Mouse (Mus musculus) spleen, postnatal 4 days (tissue): ENCODE data around the gene Khsrp.
A peak's percentile ranks its signal among the peaks of the same experiment; 100 is the strongest.
"Not testable (repeated sequence)": the region's sequence is repeated elsewhere in the genome, so short reads cannot be mapped to it uniquely, and the experiment has no call there.

Experiments
- DNase-seq, 2 experiments: peaks; one replicate each; pipeline ENCODE4 v3.0.0; 2022; ENCODE audit warnings: low spot score in 2 of 2

The Khsrp gene

DNA sequence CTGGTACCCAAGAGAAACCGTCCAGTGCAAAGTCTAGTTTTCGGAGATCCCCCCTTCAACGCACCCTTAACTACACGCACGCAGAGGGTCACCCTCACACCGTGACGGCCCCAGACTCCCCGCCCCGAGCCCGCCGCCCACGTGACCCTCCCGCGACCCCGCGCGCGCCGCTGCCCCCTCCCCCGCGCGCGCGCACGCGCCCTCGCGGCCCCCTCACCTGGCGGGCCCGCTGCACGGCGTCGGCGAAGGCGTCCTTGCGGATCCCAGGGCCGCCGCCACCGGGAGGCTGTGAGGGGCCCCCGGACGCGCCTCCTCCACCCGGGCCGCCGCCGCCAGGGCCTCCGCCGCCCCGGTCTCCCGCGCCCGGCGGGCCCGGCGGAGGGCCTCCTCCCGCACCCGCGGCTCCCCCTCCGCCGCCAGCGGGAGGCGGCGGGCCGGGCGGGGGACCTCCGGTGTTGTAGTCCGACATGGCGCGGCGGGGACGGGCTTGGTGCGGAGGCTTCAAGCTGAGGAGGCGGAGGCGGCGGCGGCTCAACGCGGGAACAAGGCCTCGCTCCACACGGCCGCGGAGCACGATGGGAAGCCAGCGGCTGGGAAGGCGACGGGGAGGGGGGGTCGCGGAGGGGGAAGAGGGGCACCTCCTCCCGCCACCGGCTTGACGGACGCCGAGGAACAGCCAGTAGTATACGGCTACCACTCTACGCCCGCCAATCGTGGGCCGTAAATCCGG is at the start of gene Khsrp:
Khsrp (minus strand) TSS at position 592 of the 730 bp plus-strand sequence.
- DNase-seq = peak; percentile 43 to 82

DNA sequence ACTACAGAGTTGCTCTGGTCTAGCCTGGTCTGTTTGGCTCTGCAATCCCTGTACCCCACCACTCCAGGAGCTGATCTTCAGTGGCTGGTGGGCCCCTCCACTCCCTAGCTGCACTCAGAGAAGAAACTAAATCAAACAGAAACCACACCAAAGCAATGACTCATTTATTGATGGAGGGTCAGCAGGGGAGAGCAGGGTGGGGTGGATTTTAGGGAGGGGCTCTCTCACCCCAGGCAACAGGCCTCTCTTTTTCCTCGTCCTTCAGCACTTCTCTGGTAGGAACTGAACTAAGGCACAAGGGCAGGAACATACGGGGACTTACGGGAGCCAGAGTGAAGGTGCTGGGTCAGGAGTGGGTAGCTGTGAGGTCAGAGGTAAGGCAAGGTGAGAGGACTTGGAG is 48.6 kb upstream of the Khsrp start:
- no peak for DNase-seq

DNA sequence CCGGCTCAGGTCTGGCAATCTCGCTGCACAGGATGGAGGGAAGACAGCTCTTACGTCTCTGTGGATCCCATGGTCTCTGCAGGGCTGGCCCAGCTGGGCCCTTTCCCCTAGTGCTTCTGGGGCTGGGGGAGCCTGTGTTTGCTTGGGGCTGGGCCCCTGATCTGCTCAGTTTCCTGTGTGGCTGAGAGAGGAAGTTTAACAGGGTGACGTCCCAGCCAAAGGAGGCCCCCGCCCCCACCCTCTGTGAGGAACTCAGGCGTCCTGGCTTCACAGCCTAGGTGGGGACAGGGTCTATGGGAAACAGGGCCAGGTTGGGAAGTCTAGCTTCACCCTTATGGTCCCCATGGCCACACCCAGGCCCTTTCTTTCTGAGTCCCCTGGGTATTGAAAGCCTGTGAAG is 47.0 kb upstream of the Khsrp start, which contains the start of gene Dennd1c:
Dennd1c (minus strand) TSS at position 179 of the 400 bp plus-strand sequence.
- peak; percentile 63 to 80 for DNase-seq

DNA sequence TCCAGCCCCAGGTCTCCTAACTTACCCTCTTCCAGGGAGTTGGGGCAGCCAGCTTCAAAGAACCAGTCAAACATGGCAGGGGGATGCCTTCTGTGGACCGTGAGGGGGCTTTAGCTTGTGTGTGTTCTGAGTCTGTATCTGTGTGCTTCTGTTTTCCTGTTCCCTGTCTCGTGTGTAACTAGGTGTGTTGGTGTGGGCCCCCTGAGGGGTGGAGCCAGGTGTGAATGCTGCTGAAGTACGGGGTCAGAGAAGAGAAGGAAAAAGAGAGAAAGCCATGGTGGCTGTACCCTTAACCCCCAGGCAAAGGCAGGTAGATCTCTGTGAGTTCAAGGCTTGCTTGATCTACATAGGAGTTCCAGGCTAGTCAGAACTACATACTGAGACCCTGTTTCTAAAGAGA is 45.6 kb upstream of the Khsrp start:
- no peak for DNase-seq

DNA sequence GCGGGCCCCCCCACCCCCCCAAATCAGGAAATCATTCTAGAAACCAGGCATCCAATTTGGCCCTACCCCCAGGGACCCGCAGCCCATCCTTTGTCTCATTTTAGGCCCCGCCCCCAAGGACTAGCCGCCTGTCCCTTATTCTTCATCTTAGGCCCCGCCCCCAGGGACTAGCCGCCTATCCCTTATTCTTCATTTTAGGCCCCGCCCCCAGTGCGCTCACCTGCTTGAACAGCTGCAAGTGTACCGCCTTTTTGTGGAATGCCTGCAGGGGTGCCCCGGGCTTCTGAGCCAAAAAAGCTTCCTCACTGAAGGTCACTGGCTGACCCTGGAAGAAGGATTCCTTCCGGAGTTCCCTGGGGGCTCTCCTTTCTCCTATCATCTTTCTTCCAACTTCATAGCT is 39.4 kb upstream of the Khsrp start:
- DNase-seq = no peak

DNA sequence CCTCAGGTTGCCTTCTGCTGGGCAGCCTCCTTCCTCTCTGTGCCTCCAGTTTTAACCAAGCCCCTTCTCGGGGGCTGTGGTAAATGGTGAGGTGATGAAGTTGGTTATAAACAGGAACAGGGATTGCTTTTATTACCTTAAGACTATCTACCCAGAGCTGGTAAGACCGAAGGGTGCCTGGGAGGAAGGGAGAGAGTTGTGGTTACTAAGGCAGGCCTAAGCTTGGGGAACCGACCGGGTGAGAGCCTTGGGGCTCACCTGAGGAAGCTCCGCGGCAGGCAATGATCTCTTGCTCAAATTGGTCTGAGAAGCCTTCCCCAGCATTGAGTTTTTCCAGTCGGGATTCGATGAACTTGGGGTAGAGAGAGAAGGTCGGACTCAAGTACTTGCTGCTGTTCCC is 39.0 kb upstream of the Khsrp start:
- DNase-seq = no peak

DNA sequence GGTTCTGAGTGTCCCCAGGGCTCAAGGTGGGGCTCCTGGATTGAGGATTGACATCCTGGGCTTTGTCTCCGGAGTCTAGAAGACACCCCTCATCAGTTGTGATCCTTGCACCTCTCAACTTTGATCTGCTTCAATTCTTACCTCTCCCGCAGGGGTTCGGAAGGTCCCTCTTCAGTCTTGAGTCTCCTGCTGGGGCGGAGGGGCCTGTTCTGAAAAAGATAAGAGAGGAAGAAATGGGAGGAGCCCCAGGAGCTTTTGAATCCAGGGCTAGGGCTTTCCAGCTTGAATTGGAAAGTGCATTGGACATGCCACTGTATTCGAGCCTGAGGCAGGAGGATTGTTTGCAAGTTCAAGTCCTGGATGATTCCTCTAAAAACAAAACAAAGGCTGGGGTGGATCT is 35.6 kb upstream of the Khsrp start:
- no peak for DNase-seq

DNA sequence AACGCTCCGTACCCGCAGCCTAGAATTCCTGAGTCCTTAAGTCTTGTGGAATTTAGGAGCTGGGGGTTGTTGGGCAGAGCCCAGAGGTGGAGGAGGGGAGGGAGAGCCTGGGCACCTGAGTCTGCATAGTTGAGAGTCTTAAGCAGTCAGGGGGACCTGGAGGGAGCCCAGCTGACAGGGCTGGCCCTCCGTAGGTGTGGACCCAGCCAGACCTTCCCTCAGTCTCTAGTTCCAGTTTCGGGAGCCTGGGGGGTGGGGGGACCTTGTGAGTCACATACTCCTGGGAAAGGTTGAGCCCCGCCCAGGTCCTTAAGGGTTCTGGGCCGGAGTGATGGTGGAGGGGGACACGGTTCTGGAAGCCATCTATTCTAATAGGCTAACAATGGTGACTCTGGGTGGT is 31.7 kb upstream of the Khsrp start:
- DNase-seq = no peak

DNA sequence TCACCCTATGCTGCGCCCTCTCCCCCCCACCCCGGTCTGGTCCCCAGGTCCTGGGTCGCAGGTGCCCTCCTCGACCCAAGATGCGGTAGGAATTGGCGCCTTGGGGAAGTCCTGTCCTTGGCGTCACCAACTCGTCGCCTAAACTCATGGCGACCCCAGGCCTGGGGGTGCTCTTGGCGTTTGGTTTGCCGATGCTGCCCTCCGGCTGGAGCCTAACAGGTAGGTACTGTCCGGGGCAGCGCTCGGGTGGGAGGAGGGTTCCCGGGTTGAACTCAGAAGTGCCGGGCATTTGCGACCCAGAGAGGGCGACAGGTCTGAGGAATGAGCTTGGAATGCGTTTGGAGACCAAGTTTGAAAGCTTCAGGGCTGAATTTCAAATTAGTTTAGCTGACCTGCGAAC is 31.2 kb upstream of the Khsrp start:
- no peak for DNase-seq

DNA sequence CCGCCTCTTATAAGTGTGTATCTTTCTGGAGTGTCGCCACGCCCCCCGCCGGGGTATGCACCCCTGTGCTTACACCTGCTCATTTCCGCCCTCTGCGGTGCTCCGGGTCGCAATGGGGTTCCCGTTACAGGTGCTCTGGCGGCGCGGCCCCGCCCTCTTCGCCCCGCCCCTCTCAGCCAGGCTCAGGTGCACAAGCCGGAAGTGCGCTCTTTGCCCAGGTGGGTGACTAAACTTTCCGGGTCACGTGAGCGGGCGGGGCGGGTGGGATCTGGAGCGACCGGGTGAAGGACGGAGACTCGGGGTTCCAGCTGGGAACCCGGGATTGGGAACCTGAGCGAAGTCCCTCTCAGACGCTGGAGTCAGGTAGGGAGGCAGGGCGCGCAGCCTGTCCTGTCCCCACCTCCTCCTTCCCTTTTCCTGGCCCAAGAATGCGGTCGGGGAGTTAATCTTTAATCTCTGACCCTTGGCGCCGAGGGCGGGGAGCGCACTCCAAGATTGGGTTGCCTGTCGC is 30.7 kb upstream of the Khsrp start:
- no peak for DNase-seq

DNA sequence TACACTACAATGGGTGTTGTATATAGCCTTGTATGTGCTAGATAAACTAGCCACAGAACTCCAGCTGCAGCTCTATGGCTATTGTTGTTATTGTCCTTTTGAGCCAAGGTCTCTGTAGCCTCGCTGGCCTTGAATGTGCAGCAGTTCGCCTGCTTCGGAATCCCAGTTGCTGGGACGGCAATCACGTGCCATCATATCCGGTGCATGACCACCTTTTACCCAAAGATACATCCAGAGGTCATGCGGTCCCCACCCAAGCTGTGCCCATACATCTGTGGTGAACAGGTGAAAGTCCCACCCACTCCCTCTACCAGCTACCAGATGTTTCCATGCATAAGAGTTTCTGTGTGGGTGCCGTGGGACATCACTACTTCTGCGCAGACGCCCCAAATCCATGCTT is 29.7 kb upstream of the Khsrp start:
- no peak for DNase-seq

DNA sequence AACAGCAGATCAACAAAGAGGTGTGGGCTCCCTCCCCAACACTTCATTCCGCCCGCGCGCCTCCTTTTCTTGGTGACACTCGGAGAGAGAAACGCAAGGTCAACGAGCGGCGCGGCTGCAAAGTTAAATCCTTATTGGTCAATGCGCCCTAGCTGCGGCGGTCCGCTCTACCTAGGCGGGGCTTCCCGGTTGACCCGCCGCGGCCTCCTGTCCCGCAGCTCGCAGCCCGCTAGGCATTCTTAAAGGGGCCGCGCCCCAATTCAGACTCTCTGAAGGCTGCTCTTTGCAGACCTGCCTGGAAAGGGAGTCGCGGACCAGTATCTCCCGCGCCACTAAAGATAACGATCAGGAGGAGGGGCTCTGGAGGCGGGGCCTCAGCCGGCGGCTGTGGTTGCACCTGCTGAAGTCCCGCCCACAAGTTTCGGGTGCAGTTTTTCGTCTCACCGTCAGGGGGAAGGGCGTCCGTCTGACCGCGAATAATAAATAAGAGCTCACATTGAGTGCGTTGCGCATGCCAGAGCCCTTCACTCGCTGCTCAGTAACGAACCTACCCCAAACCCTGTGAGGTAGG is 29.0 kb upstream of the Khsrp start:
- DNase-seq = peak; percentile 92 to 95

DNA sequence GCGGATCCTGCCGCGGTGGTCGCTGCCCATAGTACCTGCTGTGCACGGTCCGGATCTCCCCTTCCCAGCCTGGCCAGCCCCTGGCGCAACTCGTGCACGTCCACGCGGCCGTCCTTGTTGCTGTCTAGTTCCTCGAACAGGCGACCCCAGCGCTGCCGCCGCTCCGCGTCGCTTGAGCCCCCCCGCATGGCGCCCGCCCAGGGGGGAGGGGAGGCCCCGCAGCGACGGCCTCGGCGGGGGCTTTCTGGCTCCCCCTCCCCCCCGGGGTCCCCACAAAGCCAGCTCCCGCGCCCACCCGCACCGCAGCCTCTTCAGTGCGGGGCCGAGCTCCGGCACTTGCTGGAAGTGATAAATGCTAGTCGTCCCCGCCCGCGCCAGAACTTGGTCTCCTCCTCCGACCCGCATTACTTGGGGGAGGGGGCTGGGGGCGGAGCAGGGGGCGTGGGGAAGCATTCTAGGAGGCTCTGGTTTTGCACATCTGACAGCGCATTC is 28.2 kb upstream of the Khsrp start, which contains the start of gene Slc25a23:
Slc25a23 (minus strand) TSS at position 378 of the 492 bp plus-strand sequence.
- DNase-seq = peak; percentile 49 to 78

DNA sequence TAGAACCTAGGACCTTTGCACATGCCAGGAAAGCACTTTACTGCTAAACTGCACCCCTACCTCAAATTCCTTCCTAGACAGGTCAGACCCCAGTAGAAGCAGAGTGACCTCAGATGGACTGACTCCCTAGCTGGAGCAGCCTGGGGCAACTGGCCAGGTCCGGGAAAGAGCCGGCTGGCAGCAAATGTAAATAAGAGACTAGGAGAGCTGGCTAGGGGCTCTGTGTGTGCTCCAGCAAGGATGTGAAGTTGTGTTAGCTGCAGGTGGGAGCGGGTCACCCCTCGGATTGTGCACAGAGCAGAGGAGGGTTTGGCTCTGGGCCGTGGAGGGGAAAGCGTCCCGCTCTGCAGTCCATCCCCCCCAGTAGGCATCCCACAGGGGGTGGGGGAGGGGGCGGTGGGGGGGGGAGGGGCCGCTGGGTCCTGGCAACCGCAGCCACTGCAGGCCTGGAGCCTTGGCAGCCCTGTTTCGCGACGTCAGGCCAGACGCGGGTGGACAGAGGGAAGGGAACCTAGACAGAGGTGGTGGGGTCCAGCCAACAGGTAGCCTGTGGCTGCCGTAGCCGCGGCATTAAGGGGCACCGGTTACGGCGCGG is 27.7 kb upstream of the Khsrp start, which contains the start of gene Crb3:
Crb3 (plus strand) TSS at position 215 of the 595 bp plus-strand sequence.
- no peak for DNase-seq

DNA sequence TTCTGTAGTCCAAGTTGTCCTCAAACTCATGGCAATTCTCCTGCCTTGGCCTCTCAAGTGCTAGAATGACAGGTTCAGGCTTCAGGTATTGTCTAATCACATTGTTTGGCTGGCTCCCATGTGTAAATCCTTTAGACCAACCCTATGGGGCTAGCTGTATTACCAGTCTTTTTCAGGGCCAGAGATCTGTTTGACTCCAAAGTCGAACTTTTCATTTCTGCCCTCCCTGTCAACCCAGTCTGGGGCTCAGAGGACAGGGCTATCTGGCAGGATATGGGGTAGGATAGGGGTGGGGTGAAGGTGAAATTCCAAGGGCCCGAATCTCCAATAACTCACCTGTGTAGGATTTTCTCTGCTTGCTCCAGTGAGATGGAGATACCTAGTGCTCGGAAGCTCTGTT is 24.9 kb upstream of the Khsrp start:
- DNase-seq = no peak

DNA sequence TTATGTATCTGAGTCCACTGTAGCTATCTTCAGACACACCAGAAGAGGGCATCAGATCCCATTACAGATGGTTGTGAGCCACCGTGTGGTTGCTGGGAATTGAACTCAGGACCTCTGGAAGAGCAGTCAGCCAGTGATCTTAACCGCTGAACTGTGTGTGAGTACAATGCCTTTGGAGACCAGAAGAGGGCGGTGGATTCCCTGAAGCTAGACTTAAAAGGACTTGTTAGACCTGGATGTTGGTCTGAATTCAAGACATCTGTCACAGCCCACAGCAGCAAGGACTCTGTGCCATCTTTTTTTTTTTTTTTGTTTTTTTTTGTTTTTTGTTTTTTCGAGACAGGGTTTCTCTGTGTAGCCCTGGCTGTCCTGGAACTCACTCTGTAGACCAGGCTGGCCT is 20.4 kb upstream of the Khsrp start:
- not testable (repeated sequence) for DNase-seq

DNA sequence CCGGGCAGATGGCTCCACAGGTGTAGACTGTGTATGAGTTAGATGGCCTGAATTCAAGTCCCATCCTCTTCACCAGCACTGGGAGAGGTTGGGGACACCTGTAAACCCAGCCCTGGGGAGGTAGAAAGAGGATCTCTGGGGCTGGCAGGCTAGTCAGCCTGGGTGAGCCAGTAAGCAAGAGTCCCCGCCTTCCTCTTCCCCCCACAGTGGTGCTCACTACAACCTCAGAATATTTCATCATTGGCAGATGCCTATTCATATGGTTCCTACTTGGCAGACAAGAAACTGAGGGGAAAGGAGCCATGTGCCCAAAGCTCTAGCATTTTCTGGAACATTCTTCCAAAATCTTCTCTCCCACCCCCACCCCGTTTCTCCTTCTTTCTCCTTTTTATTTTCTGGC is 17.5 kb upstream of the Khsrp start:
- DNase-seq = no peak

DNA sequence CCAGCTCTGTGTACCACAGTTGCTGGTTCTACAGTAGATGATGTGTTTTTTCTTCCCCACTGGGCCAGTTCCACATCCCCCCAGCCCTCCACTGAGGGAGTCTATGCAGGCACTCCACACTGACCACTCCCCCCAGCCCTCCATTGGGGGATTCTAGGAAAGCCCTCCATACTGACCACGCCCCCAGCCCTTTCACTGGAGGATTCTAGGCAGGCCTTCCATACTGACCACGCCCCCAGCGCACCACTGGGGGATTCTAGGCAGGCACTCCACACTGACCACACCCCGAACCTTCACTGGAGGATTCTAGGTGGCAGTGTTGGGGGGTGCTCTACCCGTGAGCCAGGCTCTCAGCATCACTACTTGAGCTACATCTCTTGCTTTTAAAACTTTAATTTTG is 16.1 kb upstream of the Khsrp start:
- no peak for DNase-seq

DNA sequence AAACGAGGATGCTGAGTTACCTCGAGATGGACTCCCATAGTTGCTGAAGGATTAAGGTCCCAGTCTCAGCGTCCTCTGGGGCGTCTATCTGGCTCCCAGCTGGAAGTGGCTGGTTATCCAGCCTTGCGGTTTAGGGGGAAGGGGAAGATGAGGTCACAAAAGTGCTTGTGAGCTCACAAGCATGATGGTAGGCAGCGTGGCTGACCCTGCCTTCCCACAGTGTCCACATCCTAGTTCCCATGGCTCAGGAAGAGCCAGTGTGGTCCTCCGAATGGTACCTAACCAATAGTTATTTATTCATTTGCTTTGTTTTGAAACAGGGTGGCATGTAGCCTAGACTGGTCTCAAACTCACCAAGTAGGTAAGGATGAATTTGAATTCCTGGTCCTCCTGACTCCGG is 10.2 kb upstream of the Khsrp start, which contains the start of gene Slc25a41:
Slc25a41 (minus strand) TSS at position 101 of the 400 bp plus-strand sequence.
- DNase-seq = no peak

DNA sequence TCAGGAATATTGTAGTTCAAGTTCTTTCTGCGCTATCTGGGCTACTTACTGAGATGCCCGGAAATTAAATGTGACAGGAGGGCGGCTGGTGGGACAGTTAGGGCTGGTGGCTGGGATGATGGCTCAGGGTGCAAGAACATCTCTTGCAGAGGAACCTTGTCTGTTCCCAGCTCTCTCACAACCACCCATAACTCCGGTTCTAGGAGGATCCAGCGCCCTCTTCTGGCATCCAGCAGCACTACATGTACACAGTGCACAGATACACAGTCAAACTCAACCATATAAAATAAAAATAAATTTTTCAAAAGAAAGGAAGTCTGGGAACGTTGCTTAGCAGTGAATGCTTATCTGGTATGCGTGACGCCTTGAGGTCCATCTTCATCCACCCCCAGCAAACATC is 7.7 kb upstream of the Khsrp start:
- DNase-seq = no peak

DNA sequence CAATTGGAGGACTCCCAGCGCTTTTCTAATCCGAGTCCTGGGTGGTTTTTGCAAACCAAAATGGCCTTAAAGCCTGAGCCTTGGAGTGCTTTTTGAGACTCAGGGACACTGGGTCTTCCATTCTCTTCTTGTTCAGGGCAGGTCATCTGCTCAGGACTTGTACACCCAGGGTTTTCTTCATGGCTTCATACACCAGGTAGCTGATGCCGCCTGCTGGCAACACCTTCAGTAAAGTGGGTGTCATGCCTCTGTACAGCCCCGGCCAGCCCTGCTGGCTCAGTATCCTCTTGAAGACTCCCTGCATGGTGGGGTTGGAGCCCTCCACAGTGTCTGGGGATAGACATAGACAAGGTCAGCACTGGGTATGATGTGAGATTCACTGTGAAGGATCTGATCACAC is 1.5 kb upstream of the Khsrp start:
- DNase-seq = no peak

DNA sequence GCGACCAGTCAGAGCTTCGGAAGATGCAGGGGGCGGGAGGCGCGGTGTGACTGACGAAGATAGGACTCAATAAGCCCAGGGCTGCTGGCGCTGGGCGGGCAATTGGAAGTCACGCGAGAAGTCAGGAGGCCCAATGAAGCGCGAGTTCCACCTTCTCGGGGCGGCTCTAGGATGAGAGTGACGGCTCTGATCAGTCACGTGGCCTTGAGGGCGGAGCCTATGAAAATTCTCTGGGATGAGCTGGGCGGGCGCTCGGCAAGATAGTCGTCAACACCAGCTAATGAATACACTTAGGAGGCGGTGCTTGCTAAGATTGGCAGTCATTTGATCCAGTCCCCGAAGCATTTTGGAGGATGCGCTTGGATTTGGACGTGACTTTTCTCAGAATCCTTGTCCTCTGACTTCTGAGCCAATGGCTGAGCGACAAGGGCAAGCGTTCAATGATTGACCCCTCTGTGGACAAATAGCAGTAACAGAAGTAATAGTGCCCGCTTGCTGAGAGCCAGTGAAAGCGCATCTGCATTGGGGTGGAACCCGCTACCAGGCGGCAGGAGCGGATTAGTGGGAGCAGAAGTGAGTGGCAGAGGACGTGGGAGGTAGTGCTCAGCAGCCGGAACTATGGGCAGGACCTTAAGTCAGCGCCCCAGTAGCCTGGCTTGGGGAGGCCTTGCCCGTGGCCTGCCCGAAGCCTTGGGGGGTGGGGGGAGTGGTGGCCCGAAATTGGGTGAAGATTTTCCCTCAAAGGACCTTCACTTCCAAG is 519 bp upstream of the Khsrp start:
- DNase-seq = peak; percentile 97 to 99
